In the genomic region with DNA sequence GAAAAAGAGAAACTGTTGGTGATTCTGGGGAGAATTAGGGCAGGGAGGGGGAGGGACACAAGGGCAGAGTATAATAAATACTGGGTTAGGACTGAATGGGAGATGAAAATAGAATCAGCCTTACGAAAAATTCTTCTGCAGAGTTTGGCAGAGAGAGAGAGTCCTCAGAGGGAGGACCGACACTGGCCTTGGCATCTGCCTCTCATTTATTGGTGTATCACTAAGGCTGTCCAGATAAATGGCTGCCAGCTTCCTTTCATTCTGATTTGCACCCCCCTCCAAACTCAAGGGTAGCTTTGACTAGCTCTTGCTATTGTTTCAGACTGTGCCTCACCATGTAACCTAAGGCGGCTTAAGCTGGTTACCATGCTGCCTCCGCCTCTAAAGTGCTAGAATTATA, we compare ENCODE assay signal across 23 mouse cellular contexts. TPM values are rescaled to one million over a fixed set of nuclear protein-coding genes. Genes with fewer than 3 reads are reported as not detected.
DNase-seq lines count a peak whose midpoint lies in the region; ATAC-seq and TF ChIP-seq lines count a peak whose summit lies in the region.
"Had no signal": no experiment of that assay in that cellular context is flagged by ENCODE, and none has a peak within 500 bp of the region (broad histone marks: within the 10 kb centered on the region; RNA-seq: fewer than 3 reads in every experiment).

No protein-coding gene starts in this region.

- no peaks in the 10 kb centered on the region for H3K27me3 ChIP-seq in heart, adult 2 months (ENCODE audit: control insufficient read depth, insufficient read depth, low read length)
- H3K27me3 ChIP-seq in heart, embryonic 10.5 days (ENCODE audit: insufficient read depth, poor library complexity, severe bottlenecking) = no peaks in the 10 kb centered on the region
- H3K27me3 ChIP-seq in liver, postnatal 0 days (ENCODE audit: insufficient read depth, low read length) = no peaks in the 10 kb centered on the region
- H3K27me3 ChIP-seq: embryonic facial prominence, embryonic 15.5 days; hindbrain, embryonic 13.5 days; limb, embryonic 13.5 days; liver, embryonic 15.5 days; stomach, embryonic 15.5 days had no signal

- H3K9ac ChIP-seq in heart, adult 2 months (ENCODE audit: low read depth, low read length) = no peak overlapping the region
- H3K9ac ChIP-seq in liver, postnatal 0 days (replicated peaks) = no peak overlapping the region
- H3K9ac ChIP-seq: embryonic facial prominence, embryonic 15.5 days; hindbrain, embryonic 13.5 days; limb, embryonic 13.5 days; liver, embryonic 15.5 days; stomach, embryonic 15.5 days had no signal

- H3K4me1 ChIP-seq in heart, adult 2 months (ENCODE audit: control insufficient read depth, insufficient read depth, low read length) = peaks cover 1% of the 10 kb centered on the region; the same call in 1 of the 2 replicates
- peaks cover 4% of the 10 kb centered on the region; the same call in 1 of the 2 replicates for H3K4me1 ChIP-seq in heart, embryonic 10.5 days
- H3K4me1 ChIP-seq in liver, postnatal 0 days (ENCODE audit: insufficient read depth) = peaks cover 18% of the 10 kb centered on the region
- H3K4me1 ChIP-seq: stomach, embryonic 15.5 days had no signal

- intact Hi-C loops in heart, adult 2 months (cut with DNase I) = loop anchor here (5.0 kb wide), 2 partner anchors 104 to 341 kb away; a partner anchor contains a TSS

- no peak overlapping the region for H3K4me2 ChIP-seq in liver, postnatal 0 days (ENCODE audit: low read depth, low read length)
- H3K4me2 ChIP-seq: embryonic facial prominence, embryonic 15.5 days; hindbrain, embryonic 13.5 days; limb, embryonic 13.5 days; stomach, embryonic 15.5 days had no signal

- no peaks in the 10 kb centered on the region for H3K36me3 ChIP-seq in heart, adult 2 months (ENCODE audit: control insufficient read depth, insufficient read depth, low read length)
- no peaks in the 10 kb centered on the region for H3K36me3 ChIP-seq in heart, embryonic 10.5 days
- H3K36me3 ChIP-seq in liver, postnatal 0 days (replicated peaks; ENCODE audit: insufficient read depth, low read length) = no peaks in the 10 kb centered on the region
- H3K36me3 ChIP-seq: embryonic facial prominence, embryonic 15.5 days; hindbrain, embryonic 13.5 days; limb, embryonic 13.5 days; liver, embryonic 15.5 days; midbrain, embryonic 10.5 days; stomach, embryonic 15.5 days had no signal

- DNase-seq in adrenal gland, adult 2 months = peak; percentile 28
- no peak for DNase-seq in adrenal gland, postnatal 25 days
- peak in 1 of 2 experiments; percentile 36 for DNase-seq in heart, adult 2 months
- no peak for DNase-seq in heart, embryonic 10.5 days (ENCODE audit: low spot score)
- DNase-seq in liver, postnatal 0 days = no peak
- DNase-seq in liver (no peak), MN1 (ENCODE audit: low spot score) (no peak)
- DNase-seq in heart, adult 9 months (ENCODE audit: low spot score in 2 of 2) = peak; percentile 32
- DNase-seq: kidney, adult 2 months; kidney, postnatal 36 days; layer of hippocampus, adult 9-11 months; lung, postnatal 4 days; thymus, adult 2 months; thymus, postnatal 4 days had no signal

- no peaks in the 10 kb centered on the region for H3K79me2 ChIP-seq in heart, adult 2 months (replicated peaks; ENCODE audit: control insufficient read depth, insufficient read depth, low read length)

- 53% methylated on average over 4 of the region's 4 CpGs for WGBS in heart, adult 2 months
- 84% methylated on average over 4 of the region's 4 CpGs for WGBS in heart, embryonic 10.5 days
- WGBS in liver, postnatal 0 days (ENCODE audit: insufficient replicate concordance) = 83% methylated on average over 4 of the region's 4 CpGs

- H3K27ac ChIP-seq in heart, adult 2 months = peak overlapping the region; percentile 48
- H3K27ac ChIP-seq in heart, embryonic 10.5 days = no peak overlapping the region
- peak overlapping the region; percentile 85; the same call in 1 of the 2 replicates for H3K27ac ChIP-seq in liver, postnatal 0 days (ENCODE audit: low read depth)
- H3K27ac ChIP-seq: embryonic facial prominence, embryonic 15.5 days; hindbrain, embryonic 13.5 days; limb, embryonic 13.5 days; liver, embryonic 15.5 days; stomach, embryonic 15.5 days had no signal

- H3K9me3 ChIP-seq in heart, embryonic 10.5 days = no peaks in the 10 kb centered on the region
- no peaks in the 10 kb centered on the region for H3K9me3 ChIP-seq in liver, postnatal 0 days (ENCODE audit: low read length)
- H3K9me3 ChIP-seq: embryonic facial prominence, embryonic 15.5 days; hindbrain, embryonic 13.5 days; limb, embryonic 13.5 days; liver, embryonic 15.5 days; midbrain, embryonic 10.5 days; stomach, embryonic 15.5 days had no signal

- ATAC-seq in liver, postnatal 0 days = no peak
- ATAC-seq: CD4-positive, CD25-positive, alpha-beta regulatory T cell, adult 4 months; forebrain, embryonic 14.5 days had no signal

- TF ChIP-seq EP300 in heart, adult 2 months (IDR thresholded peaks at IDR 0.05; ENCODE audit: insufficient read depth, low read depth, low read length) = 0 out of 2 replicates have a peak, but pooled peaks have one; percentile 11
- TF ChIP-seq EP300 in liver, postnatal 0 days (IDR thresholded peaks at IDR 0.05; ENCODE audit: low read depth) = no peak

- TF ChIP-seq CTCF in heart, adult 2 months (IDR thresholded peaks at IDR 0.05) = no peak
- TF ChIP-seq CTCF in liver, postnatal 0 days (IDR thresholded peaks at IDR 0.05; ENCODE audit: low read depth) = no peak

- no peak for TF ChIP-seq POLR2A in heart, adult 2 months (IDR thresholded peaks at IDR 0.05; ENCODE audit: insufficient read depth, low read depth, low read length)

- no peak overlapping the region for H3K4me3 ChIP-seq in heart, adult 2 months
- H3K4me3 ChIP-seq in heart, embryonic 10.5 days = no peak overlapping the region
- no peak overlapping the region for H3K4me3 ChIP-seq in liver, postnatal 0 days (ENCODE audit: low read depth, low read length)
- H3K4me3 ChIP-seq: limb, embryonic 13.5 days; liver, embryonic 15.5 days; stomach, embryonic 15.5 days had no signal

RNA-seq across cellular contexts. Expression of a gene that starts 1.4 kb away (rescaled TPM):
- total RNA-seq in adrenal gland, adult 2 months (2021) = 10 to 100 TPM; 12.0 to 14.2 TPM
- polyA plus RNA-seq in adrenal gland, adult 2 months (2012; rRNA removed) = 0.31 and 0.65 TPM in 2 replicates
- 17.7 and 22.3 TPM in 2 replicates for total RNA-seq in adrenal gland, postnatal 25 days (2021)
- total RNA-seq in heart, adult 2 months (2021) = 1 to 10 TPM; 7.2 to 7.5 TPM
- 2.0 and 5.2 TPM in 2 replicates for polyA plus RNA-seq in heart, adult 2 months (2012; rRNA removed)
- polyA plus RNA-seq in heart, embryonic 10.5 days (2016; fragmentation: Nextera tagmentation; extraction: Ambion mirVana) = 13.6 and 15.8 TPM in 2 replicates
- 3.8 TPM in 2 replicates for polyA plus RNA-seq in liver, postnatal 0 days (2015; fragmentation: Nextera tagmentation; extraction: Ambion mirVana)

RNA-seq across cellular contexts. Expression of a gene that starts 10.9 kb away (rescaled TPM):
- total RNA-seq in adrenal gland, adult 2 months (2021) = 1 to 10 TPM; 4.9 to 5.5 TPM
- polyA plus RNA-seq in adrenal gland, adult 2 months (2012; rRNA removed) = 0.02 TPM in 1 of 2 replicates, not detected in the other
- 6.9 and 9.0 TPM in 2 replicates for total RNA-seq in adrenal gland, postnatal 25 days (2021)
- 1 to 10 TPM in 1 of 2 experiments, under 1 TPM in 1; 0.34 to 1.2 TPM for total RNA-seq in heart, adult 2 months (2021)
- 0.23 and 0.31 TPM in 2 replicates for polyA plus RNA-seq in heart, adult 2 months (2012; rRNA removed)
- 1.5 and 4.5 TPM in 2 replicates for polyA plus RNA-seq in heart, embryonic 10.5 days (2016; fragmentation: Nextera tagmentation; extraction: Ambion mirVana)
- 19.4 and 20.6 TPM in 2 replicates for polyA plus RNA-seq in liver, postnatal 0 days (2015; fragmentation: Nextera tagmentation; extraction: Ambion mirVana)
- total RNA-seq: gastrocnemius, adult 8-10 months had no signal

Comparison
In these comparisons a context has a peak if more than half of its experiments do, and no peak if none do; other contexts are left out.
1. DNase-seq: peak in adrenal gland, adult 2 months (single experiment) and heart, adult 9 months (2 of 2); none in adrenal gland, postnatal 25 days (single experiment), heart, embryonic 10.5 days (single experiment), liver, postnatal 0 days (single experiment), liver (single experiment) and MN1 (single experiment).